Mouse (Mus musculus) gastrocnemius, adult 2 months (tissue): ENCODE measurements around the gene Ppp6r2. TPM values are rescaled to one million over a fixed set of nuclear protein-coding genes. Genes with fewer than 3 reads are reported as not detected.

Experiments
- DNase-seq: peaks from one replicate; pipeline ENCODE4 v3.0.0; 2022
- H3K27ac ChIP-seq: fragments of 200-600 bp; 2 replicates; pipeline ENCODE4 v1.8.1; 2022; ENCODE audit warnings: mild to moderate bottlenecking
- H3K4me3 ChIP-seq: fragments of 200-600 bp; 2 replicates; pipeline ENCODE4 v1.8.1; 2022; ENCODE audit warnings: mild to moderate bottlenecking, moderate library complexity
- CTCF ChIP-seq: fragments of 200-600 bp; IDR thresholded peaks from 2 replicates; pipeline ENCODE4 v1.8.1; 2022; ENCODE audit warnings: antibody characterized with exemption, mild to moderate bottlenecking, moderate library complexity
- intact Hi-C: fragments of 180-260 bp; cut with DNase I; formaldehyde crosslinking; loops from one replicate; pipeline ENCODE4 v1.15.1; 2025
- total RNA-seq, 2 experiments: library from RNA; stranded (reverse); gene quantifications; 2 replicates each; pipeline ENCODE4 v1.2.3; 2021

The Ppp6r2 gene
- total RNA-seq, 2 experiments from 2014 or later = 90.7 to 94.1 TPM

GRCm38 (mm10) chr15:89195261-89195681 is 16.1 kb upstream of the Ppp6r2 start:
- TF ChIP-seq CTCF = no peak
- intact Hi-C loops = loop anchor here (5.0 to 10.0 kb wide), 3 partner anchors 38 to 460 kb away; partner anchors contain the start of genes Brd1 and Mapk12
- peak overlapping the region; percentile 100 for H3K4me3 ChIP-seq
- DNase-seq = no peak
- H3K27ac ChIP-seq = peak overlapping the region; percentile 99

GRCm38 (mm10) chr15:89195690-89196312 is 15.6 kb upstream of the Ppp6r2 start:
- peak overlapping the region; percentile 100 for H3K4me3 ChIP-seq
- DNase-seq = peak; percentile 95
- no peak for TF ChIP-seq CTCF
- intact Hi-C loops = loop anchor here (1.0 to 10.0 kb wide), 4 partner anchors 14 to 461 kb away; partner anchors contain the start of genes Brd1 and Mapk12
- H3K27ac ChIP-seq = peak overlapping the region; percentile 99

GRCm38 (mm10) chr15:89196313-89196706 is 15.0 kb upstream of the Ppp6r2 start, which contains the start of gene Dennd6b:
TSS of gene Dennd6b (minus strand) at chr15:89196496.
- intact Hi-C loops = loop anchor here (1.0 to 10.0 kb wide), 4 partner anchors 14 to 462 kb away; partner anchors contain the start of genes Brd1 and Mapk12
- peak; percentile 98 for DNase-seq

GRCm38 (mm10) chr15:89197056-89197455 is 14.3 kb upstream of the Ppp6r2 start:
- DNase-seq = no peak
- Histone ChIP-seq H3K27ac (peak overlapping the region; percentile 99), H3K4me3 (peak overlapping the region; percentile 100)
- intact Hi-C loops = loop anchor here (5.0 to 10.0 kb wide), 3 partner anchors 40 to 462 kb away; partner anchors contain the start of genes Brd1 and Mapk12
- TF ChIP-seq CTCF = no peak

More at GRCm38 (mm10) chr15:89196313-89196706, 15.0 kb upstream of the Ppp6r2 start, which contains the start of gene Dennd6b:
- TF ChIP-seq CTCF = peak; percentile 100; the same call in 1 of the 2 replicates
- H3K27ac ChIP-seq = peak within 1 kb of the TSS; percentile 99
- H3K4me3 ChIP-seq = peak within 1 kb of the TSS; percentile 100

- Histone ChIP-seq H3K4me3 (no peak overlapping the region), H3K27ac (no peak overlapping the region)
- TF ChIP-seq CTCF = no peak
- DNase-seq = no peak
- intact Hi-C loops = no loop called here
Measured at GRCm38 (mm10) chr15:89207457-89207856, 3.9 kb upstream of the Ppp6r2 start.

- intact Hi-C loops = loop anchor here (1.0 to 10.0 kb wide), 4 partner anchors 14 to 385 kb away; partner anchors contain the start of genes Dennd6b, Hdac10 and Trabd
- DNase-seq = peak; percentile 89
- H3K4me3 ChIP-seq = peak overlapping the region; percentile 100
- TF ChIP-seq CTCF = peak; percentile 95
- H3K27ac ChIP-seq = peak overlapping the region; percentile 99
Measured at GRCm38 (mm10) chr15:89209886-89210761, 1.2 kb upstream of the Ppp6r2 start.

- Histone ChIP-seq H3K27ac (peak overlapping the region; percentile 99), H3K4me3 (peak overlapping the region; percentile 100)
- DNase-seq = peak; percentile 32
- intact Hi-C loops = loop anchor here (5.0 to 10.0 kb wide), 3 partner anchors 85 to 387 kb away; partner anchors contain the start of genes Hdac10 and Trabd
- TF ChIP-seq CTCF = no peak
Measured at GRCm38 (mm10) chr15:89211716-89212461, 536 bp downstream of the Ppp6r2 start.

- no peak for DNase-seq
- no peak for TF ChIP-seq CTCF
- Histone ChIP-seq H3K27ac (peak overlapping the region; percentile 99), H3K4me3 (peak overlapping the region; percentile 100)
- intact Hi-C loops = loop anchor here (5.0 to 10.0 kb wide), 3 partner anchors 85 to 388 kb away; partner anchors contain the start of genes Hdac10 and Trabd
Measured at GRCm38 (mm10) chr15:89212495-89212894, 1.1 kb downstream of the Ppp6r2 start.

GRCm38 (mm10) chr15:89213517-89213916 is 2.2 kb downstream of the Ppp6r2 start:
- intact Hi-C loops = loop anchor here (5.0 to 10.0 kb wide), 3 partner anchors 86 to 389 kb away; partner anchors contain the start of genes Hdac10 and Trabd
- DNase-seq = no peak

GRCm38 (mm10) chr15:89214953-89215352 is 3.6 kb downstream of the Ppp6r2 start:
- DNase-seq = no peak
- intact Hi-C loops = loop anchor here (5.0 to 10.0 kb wide), 3 partner anchors 88 to 390 kb away; partner anchors contain the start of genes Hdac10 and Trabd
- Histone ChIP-seq H3K27ac (peak overlapping the region; percentile 99), H3K4me3 (peak overlapping the region; percentile 23)
- TF ChIP-seq CTCF = no peak

More at GRCm38 (mm10) chr15:89213517-89213916, 2.2 kb downstream of the Ppp6r2 start:
- peak overlapping the region; percentile 99 for H3K27ac ChIP-seq
- peak overlapping the region; percentile 23 for H3K4me3 ChIP-seq
- no peak for TF ChIP-seq CTCF

- DNase-seq = peak; percentile 83
- TF ChIP-seq CTCF = no peak
- Histone ChIP-seq H3K4me3 (peak overlapping the region; percentile 37), H3K27ac (peak overlapping the region; percentile 99)
- intact Hi-C loops = loop anchor here (10.0 kb wide), 1 partner anchor 391 kb away; no protein-coding TSS in a partner anchor
Measured at GRCm38 (mm10) chr15:89215611-89216233, 4.4 kb downstream of the Ppp6r2 start.
